Mouse (Mus musculus) myocyte (in vitro differentiated cells): ENCODE measurements around the gene Slx4ip. TPM values are rescaled to one million over a fixed set of nuclear protein-coding genes. Genes with fewer than 3 reads are reported as not detected.
"Not testable (repeated sequence)": the region's sequence is repeated elsewhere in the genome, so short reads cannot be mapped to it uniquely, and the experiment has no call there.

Experiments
- H3K27me3 ChIP-seq: one replicate; pipeline ENCODE4 v1.6.1; 2011; ENCODE audit not compliant: control insufficient read depth, insufficient read depth, insufficient read length
- H3K36me3 ChIP-seq: one replicate; pipeline ENCODE4 v1.6.1; 2011; ENCODE audit not compliant: control insufficient read depth, insufficient read depth
- H3K4me2 ChIP-seq: one replicate; pipeline ENCODE4 v1.6.1; 2011; ENCODE audit warnings: low read depth, control low read depth
- H3K4me3 ChIP-seq: one replicate; pipeline ENCODE4 v1.5.1; 2011; ENCODE audit warnings: mild to moderate bottlenecking, control low read depth, moderate library complexity
- H3K79me2 ChIP-seq: one replicate; pipeline ENCODE4 v1.6.1; 2011; ENCODE audit not compliant: control insufficient read depth, insufficient read depth
- H3ac ChIP-seq: one replicate; pipeline ENCODE4 v1.6.1; 2011; ENCODE audit not compliant: control insufficient read depth, insufficient read length
- CEBPB ChIP-seq: IDR thresholded peaks from 2 replicates; pipeline ENCODE4 v1.6.1; 2011; ENCODE audit warnings: mild to moderate bottlenecking, moderate library complexity; ENCODE audit not compliant: poor library complexity, insufficient read depth, severe bottlenecking
- E2F4 ChIP-seq: IDR thresholded peaks from one replicate; pipeline ENCODE4 v1.6.1; 2011; ENCODE audit warnings: mild to moderate bottlenecking, control low read depth, moderate library complexity; ENCODE audit not compliant: insufficient read depth
- MAX ChIP-seq: IDR thresholded peaks from one replicate; pipeline ENCODE4 v1.6.1; 2011; ENCODE audit warnings: low read depth, mild to moderate bottlenecking, control low read depth
- MYOD1 ChIP-seq, 3 experiments: IDR thresholded peaks; one replicate each; pipeline ENCODE4 v1.6.1; 2011; ENCODE audit warnings: control low read depth in 2 of 3, low read depth in 2 of 3, mild to moderate bottlenecking in 2 of 3, moderate library complexity in 1 of 3; ENCODE audit not compliant: insufficient read length in 2 of 3, control insufficient read depth in 1 of 3
- MYOG ChIP-seq, 3 experiments: IDR thresholded peaks; one replicate each; pipeline ENCODE4 v1.6.1; 2011; ENCODE audit warnings: control low read depth in 2 of 3, low read depth in 2 of 3, mild to moderate bottlenecking in 2 of 3; ENCODE audit not compliant: insufficient read length in 2 of 3, control insufficient read depth in 1 of 3, insufficient read depth in 1 of 3
- POLR2A ChIP-seq: IDR thresholded peaks from one replicate; pipeline ENCODE4 v1.6.1; 2011; ENCODE audit warnings: low read depth, mild to moderate bottlenecking, control low read depth, moderate library complexity; ENCODE audit not compliant: insufficient read length
- POLR2AphosphoS2 ChIP-seq: IDR thresholded peaks from one replicate; pipeline ENCODE4 v1.6.1; 2011; ENCODE audit warnings: low read depth, control low read depth; ENCODE audit not compliant: insufficient read length
- REST ChIP-seq: IDR thresholded peaks from one replicate; pipeline ENCODE4 v1.6.1; 2011; ENCODE audit warnings: mild to moderate bottlenecking, control low read depth, moderate library complexity; ENCODE audit not compliant: insufficient read depth, insufficient read length
- SRF ChIP-seq: IDR thresholded peaks from one replicate; pipeline ENCODE4 v1.6.1; 2011; ENCODE audit warnings: low read depth; ENCODE audit not compliant: control insufficient read depth, insufficient read length
- TCF12 ChIP-seq: IDR thresholded peaks from one replicate; pipeline ENCODE4 v1.6.1; 2011; ENCODE audit warnings: mild to moderate bottlenecking, control low read depth; ENCODE audit not compliant: poor library complexity, insufficient read depth, severe bottlenecking
- TCF3 ChIP-seq: IDR thresholded peaks from one replicate; pipeline ENCODE4 v1.6.1; 2011; ENCODE audit warnings: low read depth, control low read depth; ENCODE audit not compliant: insufficient read length
- USF1 ChIP-seq: IDR thresholded peaks from one replicate; pipeline ENCODE4 v1.6.1; 2011; ENCODE audit warnings: low read depth, mild to moderate bottlenecking, control low read depth, moderate library complexity
- polyA plus RNA-seq: library from polyadenylated mRNA; unstranded; fragments of >200 nt; fragmentation: generic; extraction: Trizol; gene quantifications from one replicate; pipeline ENCODE4 v1.2.1, GENCODE M21; 2012; ENCODE audit warnings: missing spikeins

Slx4ip gene
- polyA plus RNA-seq, 1 experiment = 1.2 TPM

- H3ac ChIP-seq = no peak overlapping the region
- no peak overlapping the region for H3K4me3 ChIP-seq
- H3K4me2 ChIP-seq = no peak overlapping the region
- TF ChIP-seq REST (no peak), CEBPB (no peak), USF1 (no peak), POLR2A (no peak), MYOD1 (IDR thresholded peaks at IDR 0.05; ENCODE audit: control insufficient read depth in 1 of 3, insufficient read length in 2 of 3, low read depth in 2 of 3) (no peak), TCF12 (no peak), MYOG (IDR thresholded peaks at IDR 0.05; ENCODE audit: control insufficient read depth in 1 of 3, insufficient read depth in 1 of 3, insufficient read length in 2 of 3, low read depth in 2 of 3) (no peak)
- H3K27me3 ChIP-seq = no peaks in the 10 kb centered on the region
- H3K79me2 ChIP-seq = peaks cover 33% of the 10 kb centered on the region
- peaks cover 30% of the 10 kb centered on the region for H3K36me3 ChIP-seq
Observed at GRCm38 (mm10) chr2:136886846-136887245, 4.2 kb upstream of the Slx4ip start.

DNA sequence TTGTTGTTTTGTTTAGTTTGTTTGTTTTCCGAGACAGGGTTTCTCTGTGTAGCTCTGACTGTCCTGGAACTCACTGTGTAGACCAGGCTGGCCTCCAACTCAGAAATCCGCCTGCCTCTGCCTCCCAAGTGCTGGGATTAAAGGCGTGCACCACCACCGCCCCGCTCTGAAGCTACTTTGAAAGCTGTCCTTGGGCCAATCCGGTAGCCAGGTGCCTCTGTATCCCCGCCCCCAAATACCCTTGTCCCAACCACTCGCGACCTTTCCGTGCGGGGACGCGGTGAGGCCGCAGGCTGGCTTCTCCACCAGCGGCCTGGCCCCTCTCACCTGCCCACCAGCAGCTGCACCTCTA lies 326 bp upstream of the Slx4ip start:
- H3K27me3 ChIP-seq, H3K36me3 ChIP-seq: not testable (repeated sequence)
- TF ChIP-seq E2F4 = peak; percentile 41
- TF ChIP-seq MYOD1 (IDR thresholded peaks at IDR 0.05; ENCODE audit: control insufficient read depth in 1 of 3, insufficient read length in 2 of 3, low read depth in 2 of 3) = peak in 1 of 3 experiments; percentile 20
- peaks cover 37% of the 10 kb centered on the region for H3K79me2 ChIP-seq
- peak overlapping the region; percentile 86 for H3K4me2 ChIP-seq
- peak overlapping the region; percentile 51 for H3ac ChIP-seq
- H3K4me3 ChIP-seq = peak overlapping the region; percentile 38

GRCm38 (mm10) chr2:136891951-136892371 lies 943 bp downstream of the Slx4ip start:
- TF ChIP-seq MAX (no peak), POLR2A (peak; percentile 61), POLR2AphosphoS2 (peak; percentile 57)
- H3K27me3 ChIP-seq = no peaks in the 10 kb centered on the region
- H3K4me3 ChIP-seq = peak overlapping the region; percentile 38

GRCm38 (mm10) chr2:136894494-136894893 lies 3.5 kb downstream of the Slx4ip start:
- H3K27me3 ChIP-seq = no peaks in the 10 kb centered on the region
- no peak overlapping the region for H3K4me3 ChIP-seq
- TF ChIP-seq POLR2A = no peak
- TF ChIP-seq MYOG (IDR thresholded peaks at IDR 0.05; ENCODE audit: control insufficient read depth in 1 of 3, insufficient read depth in 1 of 3, insufficient read length in 2 of 3, low read depth in 2 of 3) = no peak
- no peak for TF ChIP-seq MAX
- TF ChIP-seq SRF = no peak
- TF ChIP-seq E2F4 = no peak
- no peak for TF ChIP-seq TCF12
- TF ChIP-seq CEBPB = no peak
- TF ChIP-seq MYOD1 (IDR thresholded peaks at IDR 0.05; ENCODE audit: control insufficient read depth in 1 of 3, insufficient read length in 2 of 3, low read depth in 2 of 3) = no peak
- TF ChIP-seq TCF3 = no peak
- TF ChIP-seq POLR2AphosphoS2 = no peak
- no peak for TF ChIP-seq REST
- TF ChIP-seq USF1 = no peak
- H3K4me2 ChIP-seq = no peak overlapping the region
- peaks cover 16% of the 10 kb centered on the region for H3K79me2 ChIP-seq
- H3K36me3 ChIP-seq = no peaks in the 10 kb centered on the region
- H3ac ChIP-seq = no peak overlapping the region

More at GRCm38 (mm10) chr2:136891951-136892371, 943 bp downstream of the Slx4ip start:
- H3K79me2 ChIP-seq = peaks cover 37% of the 10 kb centered on the region
- H3K4me2 ChIP-seq = peak overlapping the region; percentile 71
- peak overlapping the region; percentile 51 for H3ac ChIP-seq
- no peaks in the 10 kb centered on the region for H3K36me3 ChIP-seq

DNA sequence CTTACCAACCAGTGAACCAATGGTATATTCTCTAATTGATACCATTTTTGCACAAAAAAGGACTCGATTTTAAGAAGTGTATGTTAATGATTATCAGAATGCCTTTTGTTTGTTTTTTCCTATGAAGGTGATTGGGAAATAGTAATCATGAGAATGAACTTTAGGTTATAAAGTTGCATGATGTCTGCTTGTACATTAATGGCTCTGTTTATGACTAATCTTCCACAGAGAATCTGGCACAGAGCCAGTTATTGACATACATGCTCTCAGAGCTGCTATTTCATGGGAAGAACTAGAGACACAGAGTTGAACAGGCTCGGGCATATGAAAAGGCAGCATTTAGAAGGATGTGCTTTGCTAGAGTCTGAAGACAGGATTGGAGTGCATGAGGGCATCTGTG lies 5.1 kb downstream of the Slx4ip start:
- no peak overlapping the region for H3K4me2 ChIP-seq
- H3K27me3 ChIP-seq = no peaks in the 10 kb centered on the region
- no peak overlapping the region for H3ac ChIP-seq
- no peak overlapping the region for H3K4me3 ChIP-seq
- no peak for TF ChIP-seq MAX
- TF ChIP-seq REST = no peak
- TF ChIP-seq CEBPB = no peak
- no peak for TF ChIP-seq MYOG (IDR thresholded peaks at IDR 0.05; ENCODE audit: control insufficient read depth in 1 of 3, insufficient read depth in 1 of 3, insufficient read length in 2 of 3, low read depth in 2 of 3)
- no peak for TF ChIP-seq MYOD1 (IDR thresholded peaks at IDR 0.05; ENCODE audit: control insufficient read depth in 1 of 3, insufficient read length in 2 of 3, low read depth in 2 of 3)
- no peak for TF ChIP-seq SRF
- no peak for TF ChIP-seq POLR2AphosphoS2
- TF ChIP-seq USF1 = no peak
- no peak for TF ChIP-seq TCF12
- TF ChIP-seq POLR2A = no peak
- no peak for TF ChIP-seq E2F4
- TF ChIP-seq TCF3 = no peak
- no peaks in the 10 kb centered on the region for H3K36me3 ChIP-seq
- H3K79me2 ChIP-seq = peaks cover 5% of the 10 kb centered on the region
